Mouse (Mus musculus) heart, embryonic 14.5 days (tissue): Measurements from ENCODE around the gene Usp46. TPM values are rescaled to one million over a fixed set of nuclear protein-coding genes. Genes with fewer than 3 reads are reported as not detected.

Experiments
- ATAC-seq: fragments of 200-750 bp; cut with Nextera tagmentation; 2 replicates; pipeline ENCODE4 v1.8.0; 2017; ENCODE audit warnings: low read depth, moderate TSS enrichment; ENCODE audit not compliant: insufficient number of reproducible peaks, insufficient read depth, low FRiP score
- H3K27ac ChIP-seq, 2 experiments: fragments of 200-500 bp in 1 of 2; fragments of 300-500 bp in 1 of 2; sonication (generic) in 1 of 2; replicated peaks in 1 of 2; 2 replicates each; pipeline ENCODE4 v1.5.1; 2012 to 2014; ENCODE audit warnings: low read depth in 2 of 2, low read length in 2 of 2, control low read depth in 1 of 2, mild to moderate bottlenecking in 1 of 2, mixed read lengths in 1 of 2; ENCODE audit not compliant: control insufficient read depth in 1 of 2, insufficient read depth in 1 of 2
- H3K27me3 ChIP-seq: fragments of 300-500 bp; sonication (generic); 2 replicates; pipeline ENCODE4 v1.6.1; 2014; ENCODE audit warnings: mild to moderate bottlenecking, low read length, control low read depth; ENCODE audit not compliant: control insufficient read depth, insufficient read depth
- H3K36me3 ChIP-seq: fragments of 300-500 bp; sonication (generic); 2 replicates; pipeline ENCODE4 v1.6.1; 2014; ENCODE audit warnings: mild to moderate bottlenecking, control low read depth, low read length, mixed read lengths; ENCODE audit not compliant: control insufficient read depth, insufficient read depth
- H3K4me1 ChIP-seq, 2 experiments: fragments of 200-500 bp in 1 of 2; fragments of 300-500 bp in 1 of 2; sonication (generic) in 1 of 2; 2 replicates each; pipeline ENCODE4 v1.6.1; 2012 to 2014; ENCODE audit warnings: low read length in 2 of 2, control low read depth in 1 of 2, mixed read lengths in 1 of 2; ENCODE audit not compliant: control insufficient read depth in 2 of 2, insufficient read depth in 2 of 2
- H3K4me2 ChIP-seq: fragments of 300-500 bp; sonication (generic); 2 replicates; pipeline ENCODE4 v1.6.1; 2014; ENCODE audit warnings: mild to moderate bottlenecking, low read length
- H3K4me3 ChIP-seq, 2 experiments: fragments of 200-500 bp in 1 of 2; fragments of 300-500 bp in 1 of 2; sonication (generic) in 1 of 2; 2 replicates each; pipeline ENCODE4 v1.5.1; 2012 to 2014; ENCODE audit warnings: low read length in 2 of 2, mild to moderate bottlenecking in 2 of 2, control low read depth in 1 of 2, low read depth in 1 of 2, moderate library complexity in 1 of 2; ENCODE audit not compliant: control insufficient read depth in 1 of 2, insufficient read depth in 1 of 2
- H3K9ac ChIP-seq: fragments of 300-500 bp; sonication (generic); 2 replicates; pipeline ENCODE4 v1.6.1; 2014; ENCODE audit warnings: mild to moderate bottlenecking, low read length
- H3K9me3 ChIP-seq: fragments of 300-500 bp; sonication (generic); 2 replicates; pipeline ENCODE4 v1.6.1; 2016; ENCODE audit warnings: low read length, control low read depth; ENCODE audit not compliant: control insufficient read depth
- WGBS: fragments of 180-500 bp; shearing (Covaris S2); extraction: QIAGEN DNeasy Blood & Tissue Kit; methylation state at CpG from one replicate; pipeline ENCODE4 v1.1.7; 2014; 5-methylcytosine and 5-hydroxymethylcytosine counted together
- polyA plus RNA-seq: library from polyadenylated mRNA; unstranded; fragments of >200 nt; fragmentation: Nextera tagmentation; extraction: Ambion mirVana; gene quantifications from 2 replicates; pipeline ENCODE4 v1.2.1, GENCODE M21; 2014

Gene Usp46
- polyA plus RNA-seq, 1 experiment from 2014 or later = 37.1 TPM

DNA sequence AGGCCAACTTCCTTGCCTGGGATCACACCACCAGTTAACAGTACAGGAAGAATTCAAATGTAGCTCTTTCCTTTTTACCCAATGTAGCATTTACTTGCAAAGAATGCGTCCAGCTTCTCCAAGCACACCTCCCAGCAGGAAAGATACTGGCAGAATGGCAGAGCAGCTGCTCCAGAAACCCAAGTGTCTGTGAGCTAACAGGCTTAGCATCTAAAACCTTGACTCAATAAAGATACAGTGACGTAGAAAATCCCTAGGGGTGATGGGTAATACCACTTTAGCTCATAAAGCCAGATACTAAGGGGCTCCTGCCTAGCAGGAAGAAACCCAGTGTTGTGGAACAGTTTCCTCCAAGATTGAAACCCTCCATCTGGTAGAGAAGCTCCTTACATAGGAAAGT, 32.8 kb downstream of the Usp46 start:
- no peak for ATAC-seq
- Histone ChIP-seq H3K4me2 (no peak overlapping the region), H3K9me3 (no peaks in the 10 kb centered on the region), H3K27me3 (no peaks in the 10 kb centered on the region), H3K4me1 (peaks cover 6 to 22% of the 10 kb centered on the region in 2 experiments), H3K27ac (no peak overlapping the region), H3K9ac (no peak overlapping the region), H3K36me3 (peaks cover 31% of the 10 kb centered on the region), H3K4me3 (no peak overlapping the region)
- 85% methylated on average over 2 of the region's 2 CpGs for WGBS

DNA sequence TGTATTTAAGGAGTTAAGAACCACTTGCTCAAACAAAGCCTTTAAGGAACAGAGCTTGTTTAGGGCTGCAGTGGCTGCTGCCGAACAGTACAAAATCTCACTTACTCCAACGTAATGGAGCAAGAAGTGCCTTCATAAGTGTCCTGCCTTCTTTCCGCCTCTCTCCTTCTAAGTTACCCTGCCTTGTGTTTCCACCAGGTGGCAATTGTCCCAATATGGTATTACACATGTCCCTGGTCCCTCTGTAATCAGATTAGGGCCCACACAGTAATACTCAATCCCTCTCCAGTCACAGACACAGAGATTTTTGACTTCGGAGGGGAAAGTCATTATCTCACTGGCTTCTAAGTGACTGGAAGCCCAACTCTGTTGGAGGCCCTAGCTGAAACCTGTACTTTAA, 34.1 kb downstream of the Usp46 start:
- no peak for ATAC-seq
- Histone ChIP-seq H3K4me3 (no peak overlapping the region), H3K27ac (no peak overlapping the region; a peak in 1 of 4 replicates), H3K36me3 (peaks cover 32% of the 10 kb centered on the region), H3K4me1 (peaks cover 7 to 26% of the 10 kb centered on the region in 2 experiments), H3K9me3 (no peaks in the 10 kb centered on the region), H3K4me2 (no peak overlapping the region), H3K27me3 (no peaks in the 10 kb centered on the region), H3K9ac (no peak overlapping the region)
- 78% methylated on average over 4 of the region's 4 CpGs for WGBS

DNA sequence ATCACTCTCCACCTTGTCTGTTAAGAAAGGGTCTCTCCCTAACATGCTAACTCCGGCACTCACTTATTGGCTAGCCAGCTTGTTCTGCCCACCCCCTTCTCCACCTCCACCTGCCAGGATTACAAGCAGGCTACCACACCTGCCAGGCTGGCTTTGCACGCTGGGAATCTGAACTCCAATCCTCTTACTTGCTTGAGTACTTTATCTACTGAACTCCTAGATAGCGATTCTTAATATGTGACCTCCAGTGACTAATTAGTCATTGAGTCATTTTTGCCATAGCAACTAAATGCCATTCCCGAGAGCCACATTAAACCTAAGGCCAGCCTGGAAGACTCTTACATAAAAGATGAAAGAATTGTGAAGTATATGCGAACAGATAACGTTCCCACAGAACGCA, 38.4 kb downstream of the Usp46 start:
- H3K4me1 ChIP-seq = peaks cover 7 to 14% of the 10 kb centered on the region in 2 experiments
- no peak overlapping the region for H3K4me2 ChIP-seq
- H3K9me3 ChIP-seq = no peaks in the 10 kb centered on the region
- 47% methylated on average over 7 of the region's 7 CpGs for WGBS
- peaks cover 43% of the 10 kb centered on the region for H3K36me3 ChIP-seq
- no peak for ATAC-seq
- no peak overlapping the region for H3K27ac ChIP-seq
- no peak overlapping the region for H3K4me3 ChIP-seq
- no peak overlapping the region for H3K9ac ChIP-seq
- H3K27me3 ChIP-seq = no peaks in the 10 kb centered on the region

GRCm38 (mm10) chr5:74028691-74029479, 39.3 kb downstream of the Usp46 start:
- Histone ChIP-seq H3K4me2 (no peak overlapping the region), H3K9me3 (no peaks in the 10 kb centered on the region), H3K9ac (no peak overlapping the region), H3K27me3 (no peaks in the 10 kb centered on the region), H3K36me3 (peaks cover 43% of the 10 kb centered on the region), H3K4me3 (no peak overlapping the region), H3K4me1 (peaks cover 7 to 14% of the 10 kb centered on the region in 2 experiments), H3K27ac (no peak overlapping the region)
- ATAC-seq = no peak
- WGBS = 90% methylated on average over 25 of the region's 25 CpGs

- no peak overlapping the region for H3K4me2 ChIP-seq
- H3K27me3 ChIP-seq = no peaks in the 10 kb centered on the region
- WGBS = 73% methylated on average over 2 of the region's 2 CpGs
- no peak overlapping the region for H3K4me3 ChIP-seq
- peaks cover 43% of the 10 kb centered on the region for H3K36me3 ChIP-seq
- H3K9ac ChIP-seq = no peak overlapping the region
- H3K27ac ChIP-seq = no peak overlapping the region
- peaks cover 7 to 14% of the 10 kb centered on the region in 2 experiments for H3K4me1 ChIP-seq
- ATAC-seq = no peak
- H3K9me3 ChIP-seq = no peaks in the 10 kb centered on the region
Observed at GRCm38 (mm10) chr5:74028221-74028620, 40.0 kb downstream of the Usp46 start.

DNA sequence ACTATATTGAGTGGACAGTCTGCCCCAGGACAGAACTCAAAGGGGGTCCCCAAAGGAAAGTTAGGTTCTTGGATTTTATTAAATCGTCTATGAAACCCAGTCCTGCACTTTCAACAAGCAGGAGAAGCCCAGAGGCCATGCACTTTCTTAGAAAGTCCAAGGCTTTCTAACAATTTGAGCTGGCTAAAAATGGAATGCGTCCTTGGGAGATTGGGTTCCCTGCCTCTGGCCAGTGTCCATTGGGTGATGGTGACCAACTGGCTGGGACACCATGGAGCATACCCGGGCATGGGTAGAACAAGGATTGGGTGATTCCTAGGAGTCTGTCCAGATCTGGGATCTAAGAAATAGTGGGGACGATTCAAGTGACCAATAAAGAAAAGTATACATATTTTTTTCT, 47.7 kb downstream of the Usp46 start:
- Histone ChIP-seq H3K27ac (no peak overlapping the region), H3K4me1 (0 out of 4 replicates have a peak, but pooled peaks cover 0 to 3% of the 10 kb centered on the region in 2 experiments), H3K9me3 (peaks cover 4% of the 10 kb centered on the region; the same call in 1 of the 2 replicates), H3K27me3 (no peaks in the 10 kb centered on the region), H3K9ac (no peak overlapping the region), H3K4me2 (no peak overlapping the region), H3K4me3 (no peak overlapping the region), H3K36me3 (peaks cover 25% of the 10 kb centered on the region)
- no peak for ATAC-seq
- 91% methylated on average over 4 of the region's 4 CpGs for WGBS

DNA sequence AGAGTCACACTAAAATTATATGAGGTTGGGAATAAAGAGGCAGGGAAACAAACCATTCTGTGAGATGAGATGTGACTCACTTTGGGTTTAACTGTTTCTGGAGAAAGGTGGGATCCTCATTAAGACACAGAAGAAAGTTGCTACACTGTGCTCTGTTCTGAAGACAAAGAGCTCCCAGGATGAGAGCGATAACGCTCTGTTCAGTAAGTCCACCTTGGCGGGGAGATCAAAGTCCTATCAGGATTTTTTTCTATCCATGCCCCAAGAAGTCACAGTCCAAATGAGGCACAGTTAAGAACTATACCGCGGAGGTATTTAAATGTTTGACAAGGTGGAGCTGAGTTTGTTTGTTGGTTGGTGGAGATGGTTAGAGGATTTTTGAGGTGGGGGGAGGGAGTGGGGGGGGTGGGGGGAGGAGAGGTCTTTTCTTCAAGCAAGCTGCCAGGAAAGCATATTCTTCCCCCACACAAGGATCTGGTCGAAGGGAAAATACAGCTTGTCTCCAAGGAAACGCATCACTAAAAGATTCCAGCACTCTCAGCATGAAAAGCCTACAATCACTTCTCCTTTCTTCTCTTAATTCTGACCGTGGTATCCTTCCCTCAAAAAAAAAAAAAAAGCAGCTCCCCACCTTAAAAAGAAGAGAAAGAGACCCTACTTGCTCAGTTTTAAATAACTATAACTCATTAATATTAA, 49.2 kb downstream of the Usp46 start:
- Histone ChIP-seq H3K9ac (no peak overlapping the region), H3K27me3 (no peaks in the 10 kb centered on the region), H3K9me3 (peaks cover 4% of the 10 kb centered on the region; the same call in 1 of the 2 replicates), H3K4me2 (no peak overlapping the region), H3K4me1 (0 out of 4 replicates have a peak, but pooled peaks cover 0 to 3% of the 10 kb centered on the region in 2 experiments), H3K4me3 (no peak overlapping the region), H3K36me3 (peaks cover 37% of the 10 kb centered on the region), H3K27ac (no peak overlapping the region)
- WGBS = 83% methylated on average over 8 of the region's 8 CpGs
- no peak for ATAC-seq
